Mouse (Mus musculus) monocyte, adult 2 months (primary cell): ENCODE measurements around the gene Lrch2.
"Not testable (repeated sequence)": the region's sequence is repeated elsewhere in the genome, so short reads cannot be mapped to it uniquely, and the experiment has no call there.

Source experiments
- DNase-seq, 2 experiments: peaks; one replicate each; pipeline ENCODE4 v3.0.0; 2022; ENCODE audit warnings: low spot score in 2 of 2, low read depth in 1 of 2

Gene Lrch2

GRCm38 (mm10) chrX:147553421-147554201, at the start of gene Lrch2:
Lrch2 (minus strand) TSS chrX:147554081.
- no peak for DNase-seq

GRCm38 (mm10) chrX:147540934-147541870, 12.7 kb downstream of the Lrch2 start:
- no peak for DNase-seq

GRCm38 (mm10) chrX:147538377-147538776, 15.5 kb downstream of the Lrch2 start:
- DNase-seq: no peak

GRCm38 (mm10) chrX:147537117-147537516, 16.8 kb downstream of the Lrch2 start:
- DNase-seq: not testable (repeated sequence)

GRCm38 (mm10) chrX:147535616-147536015, 18.3 kb downstream of the Lrch2 start:
- no peak for DNase-seq

- no peak for DNase-seq
Measured at GRCm38 (mm10) chrX:147531675-147532074, 22.2 kb downstream of the Lrch2 start.

- no peak for DNase-seq
Measured at GRCm38 (mm10) chrX:147527646-147528172, 26.2 kb downstream of the Lrch2 start.

GRCm38 (mm10) chrX:147489551-147489950, 64.3 kb downstream of the Lrch2 start:
- no peak for DNase-seq

- not testable (repeated sequence) for DNase-seq
Measured at GRCm38 (mm10) chrX:147453610-147454009, 100.3 kb downstream of the Lrch2 start, which contains the start of gene Vmn1r239-ps. Vmn1r239-ps (minus strand) TSS chrX:147453710.

- DNase-seq: no peak
Measured at GRCm38 (mm10) chrX:147443386-147443785, 110.5 kb downstream of the Lrch2 start.

GRCm38 (mm10) chrX:147435400-147435799, 118.5 kb downstream of the Lrch2 start:
- no peak for DNase-seq

GRCm38 (mm10) chrX:147429753-147430152, 124.1 kb downstream of the Lrch2 start:
- no peak for DNase-seq

GRCm38 (mm10) chrX:147429129-147429528, 124.8 kb downstream of the Lrch2 start, which contains the start of gene Il13ra2:
Il13ra2 (minus strand) TSS chrX:147429192.
- DNase-seq: no peak
